Mouse (Mus musculus): ENCODE results near the gene Ccdc134. TPM values are rescaled to one million over a fixed set of nuclear protein-coding genes. Genes with fewer than 3 reads are reported as not detected.

Gene Ccdc134
- 17.2 and 18.5 TPM in 2 replicates for polyA plus RNA-seq (2014; fragmentation: Nextera tagmentation; extraction: Ambion mirVana)

GRCm38 (mm10) chr15:82127426-82128374 is at the start of gene Ccdc134:
Gene Ccdc134, plus strand, starts transcription at chr15:82127922.
- ATAC-seq (ENCODE audit: low FRiP score) (peak; percentile 99), DNase-seq (ENCODE audit: low spot score, missing footprints) (peak; percentile 100)
- Histone ChIP-seq H3K4me2 (peak within 1 kb of the TSS; percentile 92), H3K9me3 (ENCODE audit: control insufficient read depth, low read length) (no peaks in the 10 kb centered on the region), H3K36me3 (ENCODE audit: control insufficient read depth, insufficient read depth, low read length) (no peaks in the 10 kb centered on the region), H3K27me3 (ENCODE audit: control insufficient read depth, insufficient read depth, low read length) (no peaks in the 10 kb centered on the region), H3K4me3 (ENCODE audit: low read depth, low read length) (peak within 1 kb of the TSS; percentile 78), H3K4me1 (ENCODE audit: control insufficient read depth, insufficient read depth, low read length) (peaks cover 5% of the 10 kb centered on the region; the same call in 1 of the 2 replicates), H3K27ac (ENCODE audit: low read depth, low read length) (peak within 1 kb of the TSS; percentile 45; the same call in 1 of the 2 replicates), H3K9ac (ENCODE audit: low read length) (peak within 1 kb of the TSS; percentile 73)
- 1% methylated on average over 73 of the region's 74 CpGs for WGBS

DNA sequence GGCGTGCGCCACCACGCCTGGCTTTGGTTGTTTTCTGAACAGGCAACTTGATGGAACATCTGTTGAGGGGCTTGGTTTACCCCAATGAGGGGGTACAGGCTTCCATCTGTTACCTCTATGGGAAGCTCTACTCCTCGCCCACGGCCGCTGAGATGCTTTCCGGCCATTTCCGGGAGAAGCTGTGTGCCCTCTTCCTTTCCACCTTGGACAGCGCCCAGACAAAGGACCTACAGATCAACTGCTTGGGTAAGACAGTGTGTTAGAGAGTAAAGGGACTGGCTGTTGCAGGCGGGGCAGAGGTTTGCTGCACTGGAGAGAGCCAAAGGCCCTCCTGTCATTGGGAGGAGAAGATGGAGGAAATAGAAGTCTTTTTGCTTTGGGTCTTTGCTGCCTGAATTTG is 47.8 kb upstream of the Ccdc134 start:
- ATAC-seq (ENCODE audit: low FRiP score) (no peak), DNase-seq (ENCODE audit: low spot score, missing footprints) (peak; percentile 35)
- Histone ChIP-seq H3K36me3 (ENCODE audit: control insufficient read depth, insufficient read depth, low read length) (no peaks in the 10 kb centered on the region), H3K4me1 (ENCODE audit: control insufficient read depth, insufficient read depth, low read length) (no peaks in the 10 kb centered on the region), H3K4me3 (ENCODE audit: low read depth, low read length) (no peak overlapping the region), H3K27ac (ENCODE audit: low read depth, low read length) (no peak overlapping the region), H3K9me3 (ENCODE audit: control insufficient read depth, low read length) (no peaks in the 10 kb centered on the region), H3K4me2 (no peak overlapping the region), H3K27me3 (ENCODE audit: control insufficient read depth, insufficient read depth, low read length) (no peaks in the 10 kb centered on the region), H3K9ac (ENCODE audit: low read length) (no peak overlapping the region)
- WGBS: 61% methylated on average over 10 of the region's 10 CpGs

GRCm38 (mm10) chr15:82081161-82081560 is 46.6 kb upstream of the Ccdc134 start:
- WGBS: 29% methylated on average over 7 of the region's 7 CpGs
- Histone ChIP-seq H3K27ac (ENCODE audit: low read depth, low read length) (no peak overlapping the region), H3K9ac (ENCODE audit: low read length) (no peak overlapping the region), H3K27me3 (ENCODE audit: control insufficient read depth, insufficient read depth, low read length) (no peaks in the 10 kb centered on the region), H3K4me1 (ENCODE audit: control insufficient read depth, insufficient read depth, low read length) (no peaks in the 10 kb centered on the region), H3K36me3 (ENCODE audit: control insufficient read depth, insufficient read depth, low read length) (no peaks in the 10 kb centered on the region), H3K4me3 (ENCODE audit: low read depth, low read length) (no peak overlapping the region), H3K4me2 (no peak overlapping the region), H3K9me3 (ENCODE audit: control insufficient read depth, low read length) (no peaks in the 10 kb centered on the region)
- DNase-seq (ENCODE audit: low spot score, missing footprints) (peak; percentile 79), ATAC-seq (ENCODE audit: low FRiP score) (peak; percentile 62)

DNA sequence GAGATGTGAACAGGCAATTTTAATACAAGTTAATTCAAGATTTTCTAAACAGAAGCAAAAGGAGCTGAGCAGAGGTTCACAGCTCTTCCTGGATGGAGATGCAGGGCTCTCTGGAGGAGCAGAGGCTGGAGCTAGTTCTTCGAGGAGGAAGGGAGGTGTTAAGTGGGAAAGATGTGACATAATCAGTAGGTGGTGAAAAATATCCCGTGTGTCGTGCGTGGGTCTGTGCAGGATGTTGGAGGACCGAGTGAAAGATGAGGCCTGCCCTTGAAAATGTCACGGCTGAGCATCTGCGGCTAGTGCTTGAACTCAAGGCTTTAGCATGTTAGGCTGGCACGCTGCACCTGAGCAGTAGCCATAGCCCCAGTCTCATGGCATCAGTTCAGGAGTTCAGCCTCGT is 42.1 kb upstream of the Ccdc134 start:
- no peaks in the 10 kb centered on the region for H3K4me1 ChIP-seq (ENCODE audit: control insufficient read depth, insufficient read depth, low read length)
- peak; percentile 14 for DNase-seq (ENCODE audit: low spot score, missing footprints)
- no peak for ATAC-seq (ENCODE audit: low FRiP score)
- no peaks in the 10 kb centered on the region for H3K9me3 ChIP-seq (ENCODE audit: control insufficient read depth, low read length)
- H3K27ac ChIP-seq (ENCODE audit: low read depth, low read length): no peak overlapping the region
- no peak overlapping the region for H3K4me3 ChIP-seq (ENCODE audit: low read depth, low read length)
- no peaks in the 10 kb centered on the region for H3K27me3 ChIP-seq (ENCODE audit: control insufficient read depth, insufficient read depth, low read length)
- 90% methylated on average over 9 of the region's 9 CpGs for WGBS
- H3K9ac ChIP-seq (ENCODE audit: low read length): no peak overlapping the region
- no peaks in the 10 kb centered on the region for H3K36me3 ChIP-seq (ENCODE audit: control insufficient read depth, insufficient read depth, low read length)
- no peak overlapping the region for H3K4me2 ChIP-seq

GRCm38 (mm10) chr15:82086131-82086530 is 41.6 kb upstream of the Ccdc134 start:
- no peak overlapping the region for H3K9ac ChIP-seq (ENCODE audit: low read length)
- H3K27me3 ChIP-seq (ENCODE audit: control insufficient read depth, insufficient read depth, low read length): no peaks in the 10 kb centered on the region
- no peaks in the 10 kb centered on the region for H3K9me3 ChIP-seq (ENCODE audit: control insufficient read depth, low read length)
- DNase-seq (ENCODE audit: low spot score, missing footprints) (peak; percentile 77), ATAC-seq (ENCODE audit: low FRiP score) (no peak)
- no peak overlapping the region for H3K4me3 ChIP-seq (ENCODE audit: low read depth, low read length)
- H3K4me2 ChIP-seq: no peak overlapping the region
- WGBS: 83% methylated on average over 12 of the region's 12 CpGs
- H3K4me1 ChIP-seq (ENCODE audit: control insufficient read depth, insufficient read depth, low read length): no peaks in the 10 kb centered on the region
- no peak overlapping the region for H3K27ac ChIP-seq (ENCODE audit: low read depth, low read length)
- no peaks in the 10 kb centered on the region for H3K36me3 ChIP-seq (ENCODE audit: control insufficient read depth, insufficient read depth, low read length)

GRCm38 (mm10) chr15:82087266-82087665 is 40.5 kb upstream of the Ccdc134 start:
- ATAC-seq (ENCODE audit: low FRiP score): no peak

DNA sequence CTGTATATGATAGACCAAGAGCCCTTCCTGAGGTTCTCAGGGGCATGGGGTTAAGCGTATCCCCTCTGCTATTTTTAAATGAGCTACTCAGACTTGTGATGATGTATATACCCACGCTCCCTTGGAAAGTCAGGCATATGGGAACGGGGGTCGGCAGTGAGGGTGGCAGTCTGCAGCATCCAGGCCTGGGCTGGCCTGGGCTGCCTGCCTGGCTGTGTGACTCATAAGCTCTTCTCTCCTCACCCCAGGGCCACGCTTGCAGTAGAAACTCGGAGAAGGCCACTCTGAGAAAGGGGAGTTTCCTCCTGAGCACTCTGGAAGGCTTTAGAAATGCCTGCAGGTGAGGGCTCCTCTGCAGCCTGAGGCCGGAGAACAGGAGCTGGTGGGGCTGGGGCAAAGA is 36.7 kb upstream of the Ccdc134 start:
- no peaks in the 10 kb centered on the region for H3K4me1 ChIP-seq (ENCODE audit: control insufficient read depth, insufficient read depth, low read length)
- no peak overlapping the region for H3K9ac ChIP-seq (ENCODE audit: low read length)
- DNase-seq (ENCODE audit: low spot score, missing footprints) (no peak), ATAC-seq (ENCODE audit: low FRiP score) (no peak)
- no peak overlapping the region for H3K4me2 ChIP-seq
- no peak overlapping the region for H3K27ac ChIP-seq (ENCODE audit: low read depth, low read length)
- H3K9me3 ChIP-seq (ENCODE audit: control insufficient read depth, low read length): no peaks in the 10 kb centered on the region
- no peak overlapping the region for H3K4me3 ChIP-seq (ENCODE audit: low read depth, low read length)
- H3K27me3 ChIP-seq (ENCODE audit: control insufficient read depth, insufficient read depth, low read length): no peaks in the 10 kb centered on the region
- no peaks in the 10 kb centered on the region for H3K36me3 ChIP-seq (ENCODE audit: control insufficient read depth, insufficient read depth, low read length)
- WGBS: 80% methylated on average over 7 of the region's 7 CpGs

More at GRCm38 (mm10) chr15:82087266-82087665, 40.5 kb upstream of the Ccdc134 start:
- H3K4me3 ChIP-seq (ENCODE audit: low read depth, low read length): no peak overlapping the region
- H3K27me3 ChIP-seq (ENCODE audit: control insufficient read depth, insufficient read depth, low read length): no peaks in the 10 kb centered on the region
- no peak overlapping the region for H3K27ac ChIP-seq (ENCODE audit: low read depth, low read length)
- H3K36me3 ChIP-seq (ENCODE audit: control insufficient read depth, insufficient read depth, low read length): no peaks in the 10 kb centered on the region
- no peaks in the 10 kb centered on the region for H3K9me3 ChIP-seq (ENCODE audit: control insufficient read depth, low read length)
- no peaks in the 10 kb centered on the region for H3K4me1 ChIP-seq (ENCODE audit: control insufficient read depth, insufficient read depth, low read length)
- WGBS: 12% methylated on average over 10 of the region's 10 CpGs
- no peak for DNase-seq (ENCODE audit: low spot score, missing footprints)
- H3K9ac ChIP-seq (ENCODE audit: low read length): no peak overlapping the region
- no peak overlapping the region for H3K4me2 ChIP-seq

DNA sequence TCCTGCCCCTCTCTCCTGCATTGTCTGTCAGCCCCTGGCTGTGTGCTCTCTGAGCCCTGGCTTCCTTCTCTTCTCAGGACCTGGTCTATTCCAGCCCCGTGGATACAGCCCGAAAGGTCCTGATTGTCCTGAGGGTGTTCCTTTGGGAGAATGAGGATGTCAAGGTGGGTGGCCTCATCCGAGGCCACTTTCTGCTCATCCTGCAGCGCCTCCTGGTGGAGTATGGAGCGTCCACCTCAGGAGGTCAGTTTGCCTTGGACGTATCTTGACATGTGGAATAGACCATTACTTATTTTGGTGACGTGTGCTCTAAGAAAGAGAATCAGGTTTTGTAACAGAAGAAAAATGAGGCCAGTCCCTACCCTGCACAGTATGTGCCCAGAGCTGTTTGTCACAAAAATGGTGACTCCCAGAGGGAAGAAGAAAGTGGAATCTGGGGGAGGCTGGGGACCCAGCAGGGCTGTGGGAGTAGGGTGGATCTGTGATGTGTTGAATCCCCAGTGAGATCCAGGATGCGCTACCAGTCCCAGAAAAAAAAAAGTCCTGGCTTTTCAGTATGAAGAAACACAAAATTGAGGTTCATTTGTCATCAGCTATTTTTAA is 20.7 kb upstream of the Ccdc134 start:
- Histone ChIP-seq H3K4me2 (no peak overlapping the region), H3K27me3 (ENCODE audit: control insufficient read depth, insufficient read depth, low read length) (no peaks in the 10 kb centered on the region), H3K4me3 (ENCODE audit: low read depth, low read length) (no peak overlapping the region), H3K36me3 (ENCODE audit: control insufficient read depth, insufficient read depth, low read length) (no peaks in the 10 kb centered on the region), H3K4me1 (ENCODE audit: control insufficient read depth, insufficient read depth, low read length) (no peaks in the 10 kb centered on the region), H3K9ac (ENCODE audit: low read length) (no peak overlapping the region), H3K9me3 (ENCODE audit: control insufficient read depth, low read length) (no peaks in the 10 kb centered on the region), H3K27ac (ENCODE audit: low read depth, low read length) (no peak overlapping the region)
- DNase-seq (ENCODE audit: low spot score, missing footprints) (peak; percentile 91), ATAC-seq (ENCODE audit: low FRiP score) (no peak)
- 20% methylated on average over 8 of the region's 8 CpGs for WGBS

DNA sequence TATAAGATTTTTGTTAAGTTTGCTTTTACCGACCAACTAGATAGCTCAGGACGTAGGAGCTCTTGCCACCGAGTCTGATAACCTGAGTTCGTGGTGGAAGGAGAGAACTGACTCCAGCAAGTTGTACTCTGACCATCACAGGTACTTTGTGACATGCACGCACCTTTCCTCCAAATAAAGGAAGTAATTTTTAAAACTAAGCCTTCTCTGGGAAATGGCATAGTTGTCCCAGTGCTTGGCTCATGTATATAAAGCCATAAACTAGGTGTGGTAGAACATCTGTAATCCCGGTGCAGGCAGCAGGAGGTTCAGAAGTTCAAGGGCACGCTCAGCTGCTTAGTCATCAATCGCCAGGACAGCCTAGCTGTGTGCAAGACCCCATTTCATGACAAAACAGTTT is 7.2 kb upstream of the Ccdc134 start:
- Histone ChIP-seq H3K4me1 (ENCODE audit: control insufficient read depth, insufficient read depth, low read length) (no peaks in the 10 kb centered on the region), H3K4me2 (no peak overlapping the region), H3K9ac (ENCODE audit: low read length) (no peak overlapping the region), H3K9me3 (ENCODE audit: control insufficient read depth, low read length) (no peaks in the 10 kb centered on the region), H3K27me3 (ENCODE audit: control insufficient read depth, insufficient read depth, low read length) (no peaks in the 10 kb centered on the region), H3K27ac (ENCODE audit: low read depth, low read length) (no peak overlapping the region), H3K4me3 (ENCODE audit: low read depth, low read length) (no peak overlapping the region), H3K36me3 (ENCODE audit: control insufficient read depth, insufficient read depth, low read length) (no peaks in the 10 kb centered on the region)
- WGBS: 91% methylated on average over 8 of the region's 8 CpGs
- ATAC-seq (ENCODE audit: low FRiP score) (no peak), DNase-seq (ENCODE audit: low spot score, missing footprints) (no peak)
